Mouse (Mus musculus) limb, embryonic 12.5 days (tissue): Measurements from ENCODE around the gene Kcnk13. TPM values are rescaled to one million over a fixed set of nuclear protein-coding genes. Genes with fewer than 3 reads are reported as not detected.

Experiments
- ATAC-seq: fragments of 200-750 bp; cut with Nextera tagmentation; 2 replicates; pipeline ENCODE4 v1.8.0; 2017; ENCODE audit warnings: low read depth, moderate TSS enrichment; ENCODE audit not compliant: insufficient number of reproducible peaks, insufficient read depth, low FRiP score, low TSS enrichment
- H3K27ac ChIP-seq: fragments of 300-500 bp; sonication (generic); 2 replicates; pipeline ENCODE4 v1.5.1; 2016; ENCODE audit warnings: mild to moderate bottlenecking, moderate library complexity
- H3K27me3 ChIP-seq: fragments of 300-500 bp; sonication (generic); 2 replicates; pipeline ENCODE4 v1.6.1; 2016; ENCODE audit warnings: mild to moderate bottlenecking, moderate library complexity
- H3K36me3 ChIP-seq: fragments of 300-500 bp; sonication (generic); 2 replicates; pipeline ENCODE4 v1.6.1; 2016; ENCODE audit warnings: mild to moderate bottlenecking, moderate library complexity
- H3K4me1 ChIP-seq: fragments of 300-500 bp; sonication (generic); replicated peaks from 2 replicates; pipeline ENCODE4 v1.6.1; 2016
- H3K4me2 ChIP-seq: fragments of 300-500 bp; sonication (generic); 2 replicates; pipeline ENCODE4 v1.6.1; 2016; ENCODE audit warnings: mild to moderate bottlenecking, moderate library complexity
- H3K4me3 ChIP-seq: fragments of 300-500 bp; sonication (generic); replicated peaks from 2 replicates; pipeline ENCODE4 v1.5.1; 2016; ENCODE audit warnings: mild to moderate bottlenecking
- H3K9ac ChIP-seq: fragments of 300-500 bp; sonication (generic); replicated peaks from 2 replicates; pipeline ENCODE4 v1.6.1; 2016; ENCODE audit warnings: mild to moderate bottlenecking, moderate library complexity
- H3K9me3 ChIP-seq: fragments of 300-500 bp; sonication (generic); 2 replicates; pipeline ENCODE4 v1.6.1; 2016; ENCODE audit warnings: mild to moderate bottlenecking, moderate library complexity
- WGBS: fragments of 180-500 bp; shearing (Covaris S2); methylation state at CpG from one replicate; pipeline ENCODE4 v1.1.7; 2016; 5-methylcytosine and 5-hydroxymethylcytosine counted together
- polyA plus RNA-seq: library from polyadenylated mRNA; unstranded; fragments of >200 nt; fragmentation: Nextera tagmentation; extraction: Ambion mirVana; gene quantifications from 2 replicates; pipeline ENCODE4 v1.2.1, GENCODE M21; 2016

The Kcnk13 gene
- polyA plus RNA-seq, 1 experiment from 2014 or later: 1.7 TPM

DNA sequence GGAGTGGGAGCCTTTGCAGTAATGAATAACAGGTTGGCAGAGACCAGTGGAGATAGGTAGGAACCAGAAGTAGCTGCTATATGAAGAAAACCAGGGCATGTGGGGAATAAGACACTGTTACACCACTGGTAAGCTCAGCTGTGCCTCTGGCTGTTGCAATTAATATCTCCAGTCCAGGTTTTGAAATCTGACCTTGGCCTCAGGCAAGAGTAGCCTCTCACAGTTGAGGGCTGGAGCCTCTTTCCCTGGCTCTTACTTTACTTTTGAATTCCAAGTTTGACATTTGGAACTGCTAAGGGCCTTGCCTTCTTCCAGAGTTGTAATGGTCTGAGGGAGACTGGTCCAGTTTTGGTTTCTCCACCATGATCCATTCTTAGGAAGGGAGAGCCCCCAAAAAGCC lies 97.5 kb downstream of the Kcnk13 start:
- H3K27ac ChIP-seq: no peak overlapping the region
- ATAC-seq: no peak
- H3K9ac ChIP-seq: no peak overlapping the region
- no peak overlapping the region for H3K4me2 ChIP-seq
- H3K27me3 ChIP-seq: no peaks in the 10 kb centered on the region
- H3K4me1 ChIP-seq: no peaks in the 10 kb centered on the region
- H3K9me3 ChIP-seq: no peaks in the 10 kb centered on the region
- H3K36me3 ChIP-seq: no peaks in the 10 kb centered on the region
- no peak overlapping the region for H3K4me3 ChIP-seq

DNA sequence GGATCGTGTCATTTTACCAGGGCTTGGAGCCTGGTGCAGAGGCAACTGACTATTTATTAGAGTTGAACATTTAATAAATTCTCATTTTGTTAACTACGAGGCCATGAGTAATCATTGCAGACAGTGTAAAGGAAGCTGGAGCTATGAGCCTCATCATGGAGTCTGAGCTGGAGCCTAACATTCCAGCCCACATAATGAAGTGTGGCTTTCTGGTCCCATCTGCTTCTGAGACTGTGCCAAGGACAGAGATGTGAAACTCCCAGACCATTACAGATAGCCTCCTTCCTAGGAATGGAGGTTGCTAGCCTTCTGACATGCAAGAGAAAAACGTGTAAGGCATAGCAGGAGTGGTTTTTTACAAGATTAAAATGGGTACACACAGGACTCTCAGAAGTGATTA lies 98.3 kb downstream of the Kcnk13 start:
- Histone ChIP-seq H3K4me2 (no peak overlapping the region), H3K4me3 (no peak overlapping the region), H3K9me3 (no peaks in the 10 kb centered on the region), H3K27ac (no peak overlapping the region), H3K36me3 (no peaks in the 10 kb centered on the region), H3K4me1 (no peaks in the 10 kb centered on the region), H3K27me3 (no peaks in the 10 kb centered on the region), H3K9ac (no peak overlapping the region)
- 77% methylated on average over 3 of the region's 3 CpGs for WGBS
- ATAC-seq: no peak

DNA sequence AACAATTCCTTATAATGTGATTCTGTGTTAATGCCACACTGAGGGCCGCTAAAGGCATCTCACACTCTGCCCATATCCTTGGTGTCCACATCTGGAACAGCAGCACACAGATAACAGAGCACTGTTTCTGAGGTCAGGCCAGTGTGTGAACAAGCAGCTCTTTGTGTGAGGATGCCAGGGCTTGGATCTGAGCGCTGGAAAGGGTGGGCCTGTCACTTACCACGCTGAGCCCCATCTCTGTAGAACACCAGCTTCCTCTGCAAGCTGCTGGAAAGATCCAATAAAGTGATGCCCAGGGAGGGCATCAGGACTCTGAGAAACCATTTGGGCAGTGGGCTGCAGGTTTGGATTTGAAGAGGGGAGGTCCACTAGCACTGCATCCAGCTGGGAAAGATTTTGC lies 100.8 kb downstream of the Kcnk13 start:
- Histone ChIP-seq H3K27me3 (no peaks in the 10 kb centered on the region), H3K4me2 (no peak overlapping the region), H3K27ac (no peak overlapping the region), H3K9ac (no peak overlapping the region; the same call in 1 of the 2 replicates), H3K36me3 (no peaks in the 10 kb centered on the region), H3K4me1 (no peaks in the 10 kb centered on the region), H3K4me3 (no peak overlapping the region), H3K9me3 (no peaks in the 10 kb centered on the region)
- no peak for ATAC-seq
- WGBS: 67% methylated on average over 3 of the region's 3 CpGs

DNA sequence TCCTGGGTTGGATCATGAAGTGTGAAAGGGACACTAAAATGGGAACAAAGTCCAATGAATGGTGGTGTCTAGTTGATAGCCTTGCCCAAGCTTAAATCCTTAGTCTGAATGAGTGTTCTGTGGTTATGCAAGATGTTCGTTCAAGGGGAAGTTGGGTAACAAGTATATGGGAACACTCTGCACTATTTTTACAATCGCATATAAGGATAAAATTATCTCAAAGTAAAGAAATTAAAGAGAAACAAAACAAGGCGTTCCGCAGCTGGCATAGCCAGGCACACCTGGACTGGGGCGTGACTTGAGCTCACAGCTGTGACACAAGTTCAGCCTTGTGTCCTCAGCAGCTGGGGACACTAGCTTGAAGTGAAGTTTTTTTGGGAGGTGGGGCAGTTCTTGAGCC lies 103.2 kb downstream of the Kcnk13 start:
- 83% methylated on average over 5 of the region's 5 CpGs for WGBS
- no peak overlapping the region for H3K9ac ChIP-seq
- ATAC-seq: no peak

DNA sequence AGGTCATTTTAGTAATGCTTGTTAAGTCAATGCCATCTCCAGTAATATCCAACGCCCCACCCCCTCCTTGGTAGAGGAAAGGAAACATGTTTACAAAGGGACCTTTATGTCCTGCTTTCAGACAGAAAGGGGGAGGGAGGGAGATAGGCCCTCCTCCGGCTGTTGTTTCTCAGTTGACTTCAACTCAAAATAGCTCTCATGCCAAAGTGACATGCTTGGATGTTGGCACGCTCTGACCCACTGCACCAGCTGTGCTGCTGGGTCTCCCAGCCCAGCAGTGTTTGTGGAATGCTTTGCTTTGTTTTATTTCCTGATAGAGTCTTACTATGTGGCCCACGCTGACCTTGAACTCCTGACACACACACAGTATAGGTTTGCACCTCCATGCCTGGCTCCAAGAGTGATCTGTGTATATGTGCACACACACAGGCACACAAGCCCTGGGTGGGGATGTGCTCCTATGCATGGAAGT lies 108.9 kb downstream of the Kcnk13 start:
- ATAC-seq: no peak
- Histone ChIP-seq H3K4me1 (no peaks in the 10 kb centered on the region), H3K4me2 (no peak overlapping the region), H3K4me3 (no peak overlapping the region), H3K9me3 (no peaks in the 10 kb centered on the region), H3K9ac (no peak overlapping the region), H3K27ac (no peak overlapping the region), H3K27me3 (no peaks in the 10 kb centered on the region), H3K36me3 (no peaks in the 10 kb centered on the region)
- WGBS: 66% methylated on average over 4 of the region's 4 CpGs

More for the DNA sequence above, 103.2 kb downstream of the Kcnk13 start:
- Histone ChIP-seq H3K27me3 (no peaks in the 10 kb centered on the region), H3K36me3 (no peaks in the 10 kb centered on the region), H3K4me2 (no peak overlapping the region), H3K27ac (no peak overlapping the region), H3K4me1 (no peaks in the 10 kb centered on the region), H3K4me3 (no peak overlapping the region), H3K9me3 (no peaks in the 10 kb centered on the region)

DNA sequence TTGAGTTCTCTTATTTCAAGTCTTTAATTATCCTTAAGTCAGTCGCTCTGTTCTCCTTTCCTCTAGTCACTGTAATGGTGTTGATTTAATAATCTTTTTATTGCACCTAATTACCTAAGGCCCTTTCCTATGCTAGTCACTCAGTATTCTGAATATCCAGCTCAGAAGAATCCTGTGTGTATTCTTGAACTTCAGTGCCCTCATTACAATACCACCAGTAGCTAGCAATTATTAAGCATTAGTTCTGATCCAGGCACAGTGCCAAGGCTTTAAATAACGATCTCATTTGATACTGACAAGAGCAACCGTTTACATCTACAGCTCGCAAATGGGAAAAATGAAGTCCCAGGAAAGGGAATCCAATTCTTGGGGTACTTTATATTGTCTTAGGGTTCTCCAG lies 111.4 kb downstream of the Kcnk13 start:
- no peaks in the 10 kb centered on the region for H3K27me3 ChIP-seq
- no peak overlapping the region for H3K9ac ChIP-seq
- no peak overlapping the region for H3K4me3 ChIP-seq
- 68% methylated on average over 4 of the region's 4 CpGs for WGBS
- no peak for ATAC-seq
- H3K9me3 ChIP-seq: no peaks in the 10 kb centered on the region
- no peaks in the 10 kb centered on the region for H3K4me1 ChIP-seq
- H3K36me3 ChIP-seq: no peaks in the 10 kb centered on the region
- no peak overlapping the region for H3K4me2 ChIP-seq
- H3K27ac ChIP-seq: no peak overlapping the region

DNA sequence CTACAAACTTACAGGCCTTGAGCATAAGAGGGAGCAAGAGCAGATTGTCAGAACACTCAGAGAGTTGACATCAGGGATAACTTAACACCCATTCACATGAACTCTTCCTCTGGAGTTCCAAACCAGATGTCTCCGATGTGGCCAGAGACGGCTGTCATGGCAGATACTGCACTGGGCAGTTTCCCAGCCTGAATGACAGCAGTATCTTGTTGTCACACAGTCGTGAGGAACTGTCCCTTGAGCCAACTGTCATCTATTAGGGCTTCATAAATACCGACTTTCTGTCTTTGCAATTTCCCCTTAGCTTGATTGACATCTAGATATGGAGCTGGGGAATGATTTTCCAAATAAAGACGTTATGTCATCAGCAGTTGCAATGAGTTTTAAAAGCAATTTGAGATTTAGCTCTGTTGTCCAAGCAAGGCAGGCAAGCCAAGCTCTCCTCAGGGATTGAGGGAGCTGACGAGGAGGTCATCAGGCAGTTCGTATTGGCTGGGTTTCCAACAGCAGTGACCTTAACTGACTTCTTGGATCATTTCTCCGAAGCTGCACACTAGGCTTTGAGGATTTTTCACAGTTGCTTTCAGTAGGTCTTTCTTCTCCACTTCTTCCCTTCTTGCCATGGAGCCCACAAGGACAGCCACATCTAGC lies 115.5 kb downstream of the Kcnk13 start:
- Histone ChIP-seq H3K4me1 (0 out of 2 replicates have a peak, but pooled peaks cover 8% of the 10 kb centered on the region), H3K36me3 (no peaks in the 10 kb centered on the region), H3K27me3 (no peaks in the 10 kb centered on the region), H3K27ac (no peak overlapping the region), H3K9ac (no peak overlapping the region), H3K9me3 (no peaks in the 10 kb centered on the region), H3K4me2 (no peak overlapping the region), H3K4me3 (no peak overlapping the region)
- ATAC-seq: no peak
- 81% methylated on average over 8 of the region's 8 CpGs for WGBS

DNA sequence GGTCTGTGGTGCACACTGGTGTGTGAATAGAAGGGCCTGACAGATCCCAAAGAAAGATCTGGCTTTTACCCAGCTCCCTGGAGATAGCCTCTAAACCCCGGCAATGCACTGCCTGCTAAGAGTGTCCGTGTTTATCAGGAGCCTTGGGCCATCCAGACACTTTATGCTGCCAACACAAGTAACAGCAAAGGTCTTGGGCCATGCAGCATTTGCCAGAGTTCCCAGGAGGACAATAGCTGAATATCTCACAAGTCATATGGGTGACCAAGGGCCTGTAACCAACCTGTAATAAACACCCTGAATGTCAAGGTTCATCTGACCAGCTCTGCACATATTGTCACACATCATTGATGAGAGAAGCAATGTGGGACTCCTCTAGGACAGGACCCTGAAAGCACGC lies 123.7 kb downstream of the Kcnk13 start:
- WGBS: 89% methylated on average over 3 of the region's 3 CpGs
- H3K27ac ChIP-seq: no peak overlapping the region
- no peak for ATAC-seq

DNA sequence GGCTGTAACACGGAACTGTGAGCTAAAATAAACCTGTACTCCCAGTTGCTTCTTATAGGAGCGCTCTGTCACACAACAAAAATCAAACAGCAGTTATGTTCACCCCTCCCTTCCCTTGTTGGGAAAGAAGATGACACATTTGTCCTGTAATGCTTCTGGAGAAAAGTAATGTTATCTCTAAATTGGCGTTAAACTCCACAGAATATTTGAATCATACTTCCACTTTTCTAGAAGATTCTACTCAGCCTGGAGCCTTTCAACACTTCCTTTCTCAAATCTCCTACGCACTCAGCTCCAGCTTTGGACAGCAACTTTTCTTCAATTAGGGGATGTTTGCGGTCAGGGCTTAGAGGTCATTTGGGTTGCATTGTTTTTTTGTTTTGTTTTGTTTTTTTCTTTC lies 125.0 kb downstream of the Kcnk13 start:
- Histone ChIP-seq H3K9me3 (no peaks in the 10 kb centered on the region), H3K9ac (no peak overlapping the region), H3K27ac (no peak overlapping the region), H3K4me3 (no peak overlapping the region), H3K36me3 (no peaks in the 10 kb centered on the region), H3K4me1 (0 out of 2 replicates have a peak, but pooled peaks cover 5% of the 10 kb centered on the region), H3K4me2 (no peak overlapping the region), H3K27me3 (no peaks in the 10 kb centered on the region)
- no peak for ATAC-seq
- WGBS: 89% methylated on average over 5 of the region's 5 CpGs

More for the DNA sequence above, 123.7 kb downstream of the Kcnk13 start:
- Histone ChIP-seq H3K9me3 (no peaks in the 10 kb centered on the region), H3K4me3 (no peak overlapping the region), H3K27me3 (no peaks in the 10 kb centered on the region), H3K4me1 (0 out of 2 replicates have a peak, but pooled peaks cover 11% of the 10 kb centered on the region), H3K9ac (no peak overlapping the region), H3K36me3 (no peaks in the 10 kb centered on the region), H3K4me2 (no peak overlapping the region)

DNA sequence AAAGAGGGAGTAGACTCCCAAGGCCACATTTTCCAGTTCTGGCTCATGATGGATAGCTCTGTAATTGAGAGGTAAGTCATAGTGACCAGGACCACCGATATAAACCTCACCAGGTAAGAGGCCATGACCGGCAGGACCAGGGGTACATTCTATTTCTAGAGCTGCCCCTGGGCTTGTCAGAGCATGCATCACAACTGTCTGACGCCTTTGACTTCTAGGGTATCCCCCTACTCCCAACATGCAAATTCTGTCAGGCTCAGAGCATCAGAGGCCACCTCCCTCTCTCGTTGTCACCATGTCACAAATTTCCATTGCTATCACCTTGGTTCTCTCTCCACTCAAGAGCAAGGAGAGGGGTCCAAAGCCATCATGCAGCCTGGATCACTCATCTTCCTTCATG lies 126.5 kb downstream of the Kcnk13 start:
- H3K27me3 ChIP-seq: no peaks in the 10 kb centered on the region
- 0 out of 2 replicates have a peak, but pooled peaks cover 4% of the 10 kb centered on the region for H3K4me1 ChIP-seq
- no peaks in the 10 kb centered on the region for H3K9me3 ChIP-seq
- no peak overlapping the region for H3K27ac ChIP-seq
- no peak overlapping the region for H3K9ac ChIP-seq
- no peak for ATAC-seq
- H3K4me2 ChIP-seq: no peak overlapping the region
- WGBS: 82% methylated on average over 4 of the region's 4 CpGs
- no peak overlapping the region for H3K4me3 ChIP-seq
- H3K36me3 ChIP-seq: no peaks in the 10 kb centered on the region

DNA sequence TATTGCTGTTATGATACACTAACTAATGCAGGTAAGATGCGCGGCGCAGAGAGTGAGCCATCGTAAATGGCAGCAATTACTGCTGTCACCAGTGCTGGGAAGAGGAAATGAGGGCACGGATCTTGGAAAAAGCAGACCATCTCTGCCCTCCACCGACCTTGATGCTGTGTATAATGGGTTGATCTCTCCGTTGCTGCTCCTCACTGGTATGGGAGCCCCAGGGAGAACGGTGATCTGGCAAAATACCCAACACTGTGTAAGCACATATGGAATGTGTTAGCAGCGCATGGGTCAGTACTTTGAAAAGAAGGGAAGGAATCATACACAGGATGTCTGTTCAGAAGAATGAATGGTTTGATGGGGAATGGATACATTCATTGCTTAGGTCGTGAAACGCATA lies 128.7 kb downstream of the Kcnk13 start:
- H3K4me3 ChIP-seq: no peak overlapping the region
- no peak overlapping the region for H3K9ac ChIP-seq
- H3K36me3 ChIP-seq: no peaks in the 10 kb centered on the region
- no peaks in the 10 kb centered on the region for H3K27me3 ChIP-seq
- no peak overlapping the region for H3K4me2 ChIP-seq
- H3K9me3 ChIP-seq: no peaks in the 10 kb centered on the region
- no peak overlapping the region for H3K27ac ChIP-seq
- ATAC-seq: no peak
- WGBS: 51% methylated on average over 11 of the region's 11 CpGs
- 0 out of 2 replicates have a peak, but pooled peaks cover 4% of the 10 kb centered on the region for H3K4me1 ChIP-seq
